Mouse (Mus musculus): ENCODE measurements around the gene Chat.

GRCm38 (mm10) chr14:32502764-32503688 is 37.2 kb upstream of the Chat start:
- TF ChIP-seq POLR2A (IDR thresholded peaks at IDR 0.05; ENCODE audit: borderline replicate concordance, control insufficient read depth, low read depth, low read length) (no peak), CTCF (IDR thresholded peaks at IDR 0.05; ENCODE audit: control insufficient read depth, insufficient read depth, low read length) (no peak)

Measured in bone marrow, adult 2 months (tissue).